Mouse (Mus musculus) cerebellum, postnatal 10 days (tissue): ENCODE results near the gene Ric8b.

ENCODE experiments used
- DNase-seq, 2 experiments: peaks; one replicate each; pipeline ENCODE4 v3.0.0; 2021; ENCODE audit warnings: mixed read lengths in 2 of 2

Ric8b gene

GRCm38 (mm10) chr10:85011066-85011465 lies 93.7 kb downstream of the Ric8b start:
- no peak for DNase-seq

GRCm38 (mm10) chr10:85013464-85013863 lies 96.0 kb downstream of the Ric8b start:
- DNase-seq: peak; percentile 62 to 65

GRCm38 (mm10) chr10:85013924-85014428 lies 96.6 kb downstream of the Ric8b start:
- no peak for DNase-seq

- no peak for DNase-seq
Observed at GRCm38 (mm10) chr10:85014456-85014976, 97.1 kb downstream of the Ric8b start.

GRCm38 (mm10) chr10:85022647-85023312 lies 105.4 kb downstream of the Ric8b start:
- no peak for DNase-seq

- peak; percentile 71 to 82 for DNase-seq
Observed at GRCm38 (mm10) chr10:85023313-85023666, 105.9 kb downstream of the Ric8b start.

- no peak for DNase-seq
Observed at GRCm38 (mm10) chr10:85025799-85026424, 108.5 kb downstream of the Ric8b start.

GRCm38 (mm10) chr10:85027619-85028175 lies 110.3 kb downstream of the Ric8b start:
- peak; percentile 63 to 70 for DNase-seq

GRCm38 (mm10) chr10:85035131-85035725 lies 117.8 kb downstream of the Ric8b start:
- no peak for DNase-seq

GRCm38 (mm10) chr10:85038147-85038546 lies 120.7 kb downstream of the Ric8b start:
- no peak for DNase-seq

GRCm38 (mm10) chr10:85038852-85039251 lies 121.4 kb downstream of the Ric8b start:
- no peak for DNase-seq

GRCm38 (mm10) chr10:85044191-85044711 lies 126.8 kb downstream of the Ric8b start:
- DNase-seq: peak in 1 of 2 experiments; percentile 15

- peak; percentile 74 to 79 for DNase-seq
Observed at GRCm38 (mm10) chr10:85044732-85045720, 127.6 kb downstream of the Ric8b start.

- peak; percentile 59 to 72 for DNase-seq
Observed at GRCm38 (mm10) chr10:85046585-85046984, 129.2 kb downstream of the Ric8b start.

- DNase-seq: no peak
Observed at GRCm38 (mm10) chr10:85048008-85048407, 130.6 kb downstream of the Ric8b start.

GRCm38 (mm10) chr10:85050668-85051208 lies 133.3 kb downstream of the Ric8b start:
- DNase-seq: no peak

- no peak for DNase-seq
Observed at GRCm38 (mm10) chr10:85052451-85052850, 135.0 kb downstream of the Ric8b start.

- DNase-seq: no peak
Observed at GRCm38 (mm10) chr10:85054876-85055275, 137.5 kb downstream of the Ric8b start.
